Mouse (Mus musculus): ENCODE measurements around the gene Alg5.

Gene Alg5

GRCm38 (mm10) chr3:54793762-54794161 lies 58.4 kb downstream of the Alg5 start:
- DNase-seq (ENCODE audit: low read depth, low spot score): no peak

- DNase-seq (ENCODE audit: low read depth, low spot score): no peak
Observed at GRCm38 (mm10) chr3:54795379-54795778, 60.0 kb downstream of the Alg5 start.

- DNase-seq (ENCODE audit: low read depth, low spot score): no peak
Observed at GRCm38 (mm10) chr3:54795806-54796205, 60.5 kb downstream of the Alg5 start.

GRCm38 (mm10) chr3:54797211-54797610 lies 61.9 kb downstream of the Alg5 start:
- no peak for DNase-seq (ENCODE audit: low read depth, low spot score)
